Mouse (Mus musculus): ENCODE measurements around the gene Snx9.

- TF ChIP-seq MAX (IDR thresholded peaks at IDR 0.05; ENCODE audit: low read length) (no peak), POLR2A (IDR thresholded peaks at IDR 0.05; ENCODE audit: control insufficient read depth in 1 of 2, insufficient read depth in 1 of 2, low read depth in 1 of 2, low read length in 2 of 2, poor library complexity in 1 of 2) (no peak)
These were observed 37.7 kb downstream of the Snx9 start for GRCm38 (mm10) chr17:5878878-5879277.
